Mouse (Mus musculus): ENCODE results near the gene Ccl28. TPM values are rescaled to one million over a fixed set of nuclear protein-coding genes. Genes with fewer than 3 reads are reported as not detected.

The Ccl28 gene
- total RNA-seq, 2 experiments from 2014 or later = not detected

Other genes with a start within 250 kb of the Ccl28 start
- gene Paip1, start 195.2 kb upstream of the Ccl28 start, total RNA-seq (2015; ENCODE audit: low replicate concordance) = 16.9 and 24.4 TPM in 2 replicates
- gene Paip1, start 195.2 kb upstream of the Ccl28 start, total RNA-seq (2017; ENCODE audit: low replicate concordance) = 17.8 and 29.8 TPM in 2 replicates
- 51.3 and 76.9 TPM in 2 replicates for gene 4833420G17Rik, start 161.1 kb upstream of the Ccl28 start, total RNA-seq (2015; ENCODE audit: low replicate concordance)
- 59.7 and 71.9 TPM in 2 replicates for gene 4833420G17Rik, start 161.1 kb upstream of the Ccl28 start, total RNA-seq (2017; ENCODE audit: low replicate concordance)
- 4.2 and 6.3 TPM in 2 replicates for gene Tmem267, start 135.8 kb upstream of the Ccl28 start, total RNA-seq (2015; ENCODE audit: low replicate concordance)
- 0.43 and 0.98 TPM in 2 replicates for gene Tmem267, start 135.8 kb upstream of the Ccl28 start, total RNA-seq (2017; ENCODE audit: low replicate concordance)
- gene 3110070M22Rik, start 135.4 kb upstream of the Ccl28 start, total RNA-seq (2015; ENCODE audit: low replicate concordance) = not detected in 2 replicates
- gene 3110070M22Rik, start 135.4 kb upstream of the Ccl28 start, total RNA-seq (2017; ENCODE audit: low replicate concordance) = not detected in 2 replicates
- gene Hmgcs1, start 66.6 kb downstream of the Ccl28 start, total RNA-seq (2015; ENCODE audit: low replicate concordance) = 6.5 and 11.5 TPM in 2 replicates
- gene Hmgcs1, start 66.6 kb downstream of the Ccl28 start, total RNA-seq (2017; ENCODE audit: low replicate concordance) = 5.1 and 7.1 TPM in 2 replicates
- not detected in 2 replicates for gene Nim1k, start 132.1 kb downstream of the Ccl28 start, total RNA-seq (2015; ENCODE audit: low replicate concordance)
- gene Nim1k, start 132.1 kb downstream of the Ccl28 start, total RNA-seq (2017; ENCODE audit: low replicate concordance) = not detected in 2 replicates
- gene Zfp131, start 167.1 kb downstream of the Ccl28 start, total RNA-seq (2015; ENCODE audit: low replicate concordance) = 25.6 and 32.8 TPM in 2 replicates
- gene Zfp131, start 167.1 kb downstream of the Ccl28 start, total RNA-seq (2017; ENCODE audit: low replicate concordance) = 16.3 and 28.3 TPM in 2 replicates
- not detected in 2 replicates for gene AF067063, start 206.4 kb downstream of the Ccl28 start, total RNA-seq (2015; ENCODE audit: low replicate concordance)
- not detected in 2 replicates for gene AF067063, start 206.4 kb downstream of the Ccl28 start, total RNA-seq (2017; ENCODE audit: low replicate concordance)
- gene D13Ertd608e, start 212.2 kb downstream of the Ccl28 start, total RNA-seq (2015; ENCODE audit: low replicate concordance) = not detected in 2 replicates
- not detected in 2 replicates for gene D13Ertd608e, start 212.2 kb downstream of the Ccl28 start, total RNA-seq (2017; ENCODE audit: low replicate concordance)

Measured in erythroblast, adult 5-6 weeks (primary cell).